16 mouse cellular contexts compared by ENCODE assay signal in genomic region chr16:65655490-65655889, GRCm38 (mm10).
"Had no signal": no experiment of that assay in that cellular context is flagged by ENCODE, and none has a peak within 500 bp of the region (broad histone marks: within the 10 kb centered on the region; RNA-seq: fewer than 3 reads in every experiment).

No protein-coding gene starts in this region.

- DNase-seq: kidney, adult 18-20 months; kidney, adult 9 months; kidney, postnatal 14 days; kidney, postnatal 4 days; layer of hippocampus, adult 9-11 months; liver, embryonic 13.5 days; lung, adult 2 months; lung, postnatal 14 days; lung, postnatal 4 days; midbrain, embryonic 14.5 days; right cerebral cortex, adult 18-20 months; right cerebral cortex, postnatal 14 days; right cerebral cortex, postnatal 4 days; thymus, adult 18-20 months; thymus, postnatal 36 days had no signal

- H3K4me3 ChIP-seq: liver, embryonic 13.5 days; stomach, embryonic 15.5 days had no signal

- H3K36me3 ChIP-seq: liver, embryonic 13.5 days; stomach, embryonic 15.5 days had no signal

- H3K4me2 ChIP-seq: liver, embryonic 13.5 days; stomach, embryonic 15.5 days had no signal

- H3K4me1 ChIP-seq: liver, embryonic 13.5 days; stomach, embryonic 15.5 days had no signal

- H3K9ac ChIP-seq: liver, embryonic 13.5 days; stomach, embryonic 15.5 days had no signal

- H3K27me3 ChIP-seq: liver, embryonic 13.5 days; stomach, embryonic 15.5 days had no signal

- H3K9me3 ChIP-seq: liver, embryonic 13.5 days; stomach, embryonic 15.5 days had no signal

- H3K27ac ChIP-seq: liver, embryonic 13.5 days; stomach, embryonic 15.5 days had no signal
